Mouse (Mus musculus): ENCODE results near the gene Gapdh.
"Not testable (repeated sequence)": the region's sequence is repeated elsewhere in the genome, so short reads cannot be mapped to it uniquely, and the experiment has no call there.

The Gapdh gene

DNA sequence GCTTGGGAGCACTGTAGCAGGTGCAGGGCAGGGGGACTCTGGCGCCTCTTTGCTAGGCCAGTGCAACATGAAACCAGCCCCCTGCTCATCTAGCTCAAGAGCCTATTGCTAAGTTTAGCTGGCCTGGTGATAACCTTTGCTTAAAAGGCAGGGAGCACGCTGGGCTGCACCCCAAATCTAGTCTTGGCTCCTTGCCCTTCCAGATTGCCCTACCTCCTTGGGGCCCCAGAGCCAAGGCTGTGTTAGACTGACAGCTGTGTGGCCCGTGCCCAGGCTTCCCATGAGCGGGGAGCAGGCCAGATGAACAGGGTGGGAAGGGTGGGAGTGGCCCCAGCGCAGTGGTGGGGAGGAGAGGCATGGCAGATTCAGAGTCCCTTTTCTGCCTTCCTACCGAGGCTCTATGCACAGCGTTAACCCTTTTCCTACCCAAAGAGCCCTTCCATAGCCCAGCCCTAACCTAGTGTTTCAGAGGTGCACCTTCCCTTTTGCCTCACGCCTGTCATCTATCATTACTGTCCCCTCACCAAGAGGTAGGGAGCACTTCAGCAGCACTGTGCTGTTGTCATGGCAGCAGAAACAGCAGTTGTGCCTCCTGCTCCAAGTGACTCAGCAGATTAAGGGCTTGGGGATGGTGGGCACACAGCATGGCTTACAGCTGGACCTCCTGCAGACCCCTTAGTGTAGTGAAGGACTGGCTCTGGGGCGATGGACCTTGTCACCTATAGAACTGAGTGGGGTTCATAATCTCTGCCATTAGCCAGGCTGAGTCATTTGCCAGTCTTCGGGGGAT is 789 bp upstream of the Gapdh start:
- DNase-seq (ENCODE audit: low spot score), result no peak

DNA sequence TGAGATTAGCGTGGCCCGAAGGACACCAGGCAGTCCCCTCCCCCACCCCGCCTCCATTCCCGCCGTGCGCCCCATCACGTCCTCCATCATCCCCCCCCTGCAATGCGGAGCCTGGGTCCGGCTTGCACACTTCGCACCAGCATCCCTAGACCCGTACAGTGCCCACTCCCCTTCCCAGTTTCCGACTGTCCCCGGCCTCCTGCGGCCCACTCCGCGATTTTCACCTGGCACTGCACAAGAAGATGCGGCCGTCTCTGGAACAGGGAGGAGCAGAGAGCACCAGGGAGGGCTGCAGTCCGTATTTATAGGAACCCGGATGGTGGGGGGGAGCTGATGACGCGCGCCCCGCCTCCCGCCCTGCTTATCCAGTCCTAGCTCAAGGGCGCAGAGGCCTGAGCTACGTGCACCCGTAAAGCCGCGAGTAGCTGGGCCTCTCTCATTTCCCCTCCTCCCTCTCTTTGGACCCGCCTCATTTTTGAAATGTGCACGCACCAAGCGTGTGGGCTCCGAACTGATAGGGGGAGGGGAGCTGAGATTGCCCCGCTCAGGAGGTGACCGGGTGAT is 857 bp downstream of the Gapdh start:
- peak; percentile 92 for DNase-seq (ENCODE audit: low spot score)

DNA sequence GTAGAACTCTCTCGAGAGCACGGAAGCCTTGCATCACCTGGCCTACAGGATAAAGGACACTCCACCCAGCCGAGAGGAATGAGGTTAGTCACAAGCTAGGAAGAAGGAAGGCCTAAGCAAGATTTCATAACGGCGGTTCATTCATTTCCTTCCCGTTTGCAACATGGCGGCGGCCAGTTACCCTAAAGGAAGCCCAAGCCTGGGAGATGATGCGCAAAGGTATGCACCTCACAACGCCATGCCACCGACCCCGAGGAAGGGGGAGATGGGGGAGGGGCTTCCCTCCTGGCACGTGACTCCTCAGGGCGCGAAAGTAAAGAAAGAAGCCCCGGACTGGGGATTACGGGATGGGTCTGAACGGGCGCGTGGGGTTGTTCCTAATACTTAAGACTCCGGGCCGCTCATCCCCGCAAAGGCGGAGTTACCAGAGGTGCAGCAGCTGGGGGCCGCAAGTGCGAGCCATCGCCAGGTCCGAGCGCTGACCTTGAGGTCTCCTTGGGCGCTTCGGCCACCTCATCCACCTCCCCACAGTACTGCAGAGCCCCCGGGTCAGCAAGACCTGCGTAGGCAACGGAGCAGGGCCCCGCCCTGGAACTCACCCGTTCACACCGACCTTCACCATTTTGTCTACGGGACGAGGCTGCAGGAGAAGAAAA is 1.5 kb downstream of the Gapdh start:
- DNase-seq (ENCODE audit: low spot score), result no peak

- no peak for DNase-seq (ENCODE audit: low spot score)
Measured at GRCm38 (mm10) chr6:125163801-125164657, 2.2 kb downstream of the Gapdh start.

GRCm38 (mm10) chr6:125162615-125163305 is 3.5 kb downstream of the Gapdh start:
- DNase-seq (ENCODE audit: low spot score), result not testable (repeated sequence)

GRCm38 (mm10) chr6:125161971-125162370 is 4.3 kb downstream of the Gapdh start:
- peak; percentile 61 for DNase-seq (ENCODE audit: low spot score)

DNA sequence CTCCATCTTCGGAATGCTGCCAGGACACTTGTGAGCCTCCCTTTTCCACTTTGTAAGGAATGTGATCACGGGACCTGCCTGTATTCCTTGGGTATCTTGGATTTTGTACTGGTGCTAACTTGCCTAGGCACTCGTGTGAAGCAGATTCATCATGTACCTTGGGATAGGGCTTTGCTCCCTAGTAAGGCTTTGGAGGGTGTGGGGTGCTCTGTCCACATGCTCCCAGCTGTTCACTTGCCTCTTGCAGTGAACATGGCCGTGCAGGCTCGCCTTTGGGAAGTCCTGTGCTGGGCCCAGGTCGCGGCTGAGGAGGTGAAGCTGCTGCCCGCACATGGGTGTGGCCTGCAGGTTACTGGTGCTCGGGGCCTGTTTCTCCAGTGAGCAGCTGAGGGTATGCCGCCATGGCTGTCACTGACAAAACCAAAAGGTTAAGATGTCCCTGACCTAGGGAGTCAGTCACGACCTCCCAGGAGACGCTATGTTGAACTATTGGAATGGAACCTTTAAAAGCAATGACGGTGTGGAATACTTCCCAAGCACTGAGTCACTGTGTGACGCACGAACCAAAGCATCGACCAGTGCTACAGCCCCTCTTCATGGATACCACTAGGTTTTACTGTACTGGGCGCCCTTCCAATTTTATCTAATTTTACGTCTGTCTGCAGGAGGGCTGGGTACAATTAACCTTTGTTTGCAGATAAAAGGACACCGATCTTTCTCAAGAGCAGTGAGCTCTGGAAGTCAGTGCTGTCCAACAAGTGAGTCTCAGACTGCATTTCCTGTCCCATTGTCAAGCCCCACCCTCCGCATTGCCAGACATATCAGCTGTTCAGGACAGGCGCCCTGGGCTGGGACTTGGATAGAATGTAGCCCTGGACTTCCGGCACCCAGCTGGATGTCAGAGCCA is 5.2 kb downstream of the Gapdh start:
- no peak for DNase-seq (ENCODE audit: low spot score)

GRCm38 (mm10) chr6:125160558-125160853 is 5.8 kb downstream of the Gapdh start:
- DNase-seq (ENCODE audit: low spot score), result no peak

GRCm38 (mm10) chr6:125159773-125160557 is 6.3 kb downstream of the Gapdh start:
- DNase-seq (ENCODE audit: low spot score), result no peak

- DNase-seq (ENCODE audit: low spot score), result no peak
Measured at GRCm38 (mm10) chr6:125158944-125159492, 7.2 kb downstream of the Gapdh start.

- DNase-seq (ENCODE audit: low spot score), result no peak
Measured at GRCm38 (mm10) chr6:125156903-125157614, 9.2 kb downstream of the Gapdh start.

GRCm38 (mm10) chr6:125156491-125156890 is 9.8 kb downstream of the Gapdh start:
- DNase-seq (ENCODE audit: low spot score), result no peak

GRCm38 (mm10) chr6:125155262-125155661 is 11.0 kb downstream of the Gapdh start:
- DNase-seq (ENCODE audit: low spot score), result no peak

DNA sequence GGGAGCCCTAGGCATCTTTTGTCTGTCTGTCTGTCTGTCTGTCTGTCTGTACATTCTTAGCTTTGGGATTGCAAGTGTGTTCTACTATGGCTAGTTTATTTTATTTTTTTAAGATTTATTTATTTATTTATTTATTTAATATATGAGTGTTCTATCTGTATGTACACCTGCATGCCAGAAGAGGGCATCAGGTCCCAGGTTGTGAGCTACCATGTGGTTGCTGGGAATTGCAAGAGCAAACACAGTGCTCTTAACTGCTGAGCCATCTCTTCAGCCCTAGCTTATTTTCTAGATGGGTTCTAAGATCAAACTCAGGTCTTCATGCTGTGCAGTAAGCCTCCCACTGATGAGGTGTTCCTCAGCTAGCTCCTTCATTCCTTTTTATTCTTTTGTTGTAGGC is 11.7 kb downstream of the Gapdh start:
- DNase-seq (ENCODE audit: low spot score), result no peak

GRCm38 (mm10) chr6:125153682-125154081 is 12.6 kb downstream of the Gapdh start:
- DNase-seq (ENCODE audit: low spot score), result no peak

DNA sequence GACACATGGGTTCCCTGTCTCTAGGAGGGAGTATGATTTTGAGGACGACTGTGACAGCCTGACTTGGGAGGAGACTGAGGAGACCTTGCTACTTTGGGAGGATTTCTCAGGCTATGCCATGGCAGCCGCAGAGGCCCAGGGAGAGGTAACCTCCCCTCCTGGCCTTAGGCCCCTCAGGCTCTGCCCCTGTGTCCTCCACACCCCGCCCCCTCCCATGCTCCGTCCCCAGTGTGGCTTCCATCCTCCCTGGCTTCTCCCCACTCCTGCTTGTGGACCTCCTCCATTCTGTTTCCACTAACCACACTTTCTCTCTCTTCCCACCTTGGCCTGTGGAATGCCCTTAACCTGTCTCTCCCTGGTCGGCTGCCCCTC is 13.3 kb downstream of the Gapdh start:
- no peak for DNase-seq (ENCODE audit: low spot score)

DNA sequence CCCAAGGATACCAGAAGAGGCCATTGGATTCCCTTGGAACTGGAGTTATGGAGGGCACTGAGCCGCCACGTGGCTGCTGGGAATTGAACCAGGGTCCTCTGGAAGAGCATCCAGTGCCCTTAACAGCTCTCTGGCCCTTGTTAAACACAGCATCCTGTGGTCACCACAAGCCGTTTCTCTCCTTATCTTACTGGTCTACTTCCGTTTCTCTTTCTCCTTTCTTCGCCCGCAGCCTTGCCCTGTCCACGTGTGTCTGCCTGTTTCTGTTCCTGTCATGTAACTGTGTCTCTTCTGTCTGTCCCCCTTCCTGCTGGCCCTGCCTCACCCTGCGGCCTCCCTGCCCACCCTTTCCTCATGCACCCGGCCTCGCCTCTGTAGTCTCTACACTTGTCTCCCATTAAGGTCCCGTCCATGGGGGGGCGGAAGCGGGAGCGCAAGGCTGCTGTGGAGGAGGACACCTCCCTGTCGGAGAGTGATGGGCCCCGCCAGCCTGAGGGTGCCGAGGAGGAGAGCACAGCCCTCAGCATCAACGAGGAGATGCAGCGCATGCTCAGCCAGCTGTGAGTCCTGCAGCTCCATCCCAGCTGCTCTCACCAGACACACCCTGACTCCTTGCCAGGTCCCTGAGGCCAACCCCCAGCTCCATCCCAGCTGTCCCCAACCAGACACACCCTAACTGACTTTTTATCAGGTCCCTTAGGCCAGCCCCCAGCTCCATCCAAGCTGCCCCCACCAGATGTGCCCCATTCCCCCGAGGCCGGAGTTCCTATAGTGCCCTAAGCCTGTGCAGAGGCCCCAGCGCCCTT is 13.9 kb downstream of the Gapdh start:
- no peak for DNase-seq (ENCODE audit: low spot score)

DNA sequence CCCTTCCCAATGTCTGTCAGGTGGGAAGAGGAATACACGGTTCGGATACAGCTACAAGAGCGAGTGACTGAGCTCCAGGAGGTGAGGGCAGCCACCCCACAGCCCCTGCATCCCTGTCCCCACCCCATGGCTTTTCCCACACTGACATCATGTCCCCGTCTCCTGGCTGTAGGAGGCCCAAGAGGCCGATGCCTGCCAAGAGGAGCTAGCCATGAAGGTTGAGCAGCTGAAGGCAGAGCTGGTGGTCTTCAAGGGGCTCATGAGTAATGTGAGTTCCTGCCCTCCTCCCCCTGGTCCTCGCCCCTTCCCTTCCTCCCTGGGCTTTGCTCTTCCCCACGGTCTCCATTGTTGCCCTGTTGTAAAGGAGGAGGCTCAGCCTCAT is 16.7 kb downstream of the Gapdh start:
- no peak for DNase-seq (ENCODE audit: low spot score)
